Mouse (Mus musculus) midbrain, postnatal 0 days (tissue): ENCODE results near the gene Ak9. TPM values are rescaled to one million over a fixed set of nuclear protein-coding genes. Genes with fewer than 3 reads are reported as not detected.

Source experiments
- ATAC-seq: fragments of 200-750 bp; cut with Nextera tagmentation; 2 replicates; pipeline ENCODE4 v1.8.0; 2017; ENCODE audit warnings: moderate number of reproducible peaks, mild to moderate bottlenecking, moderate TSS enrichment, moderate library complexity; ENCODE audit not compliant: low FRiP score
- DNase-seq: peaks from one replicate; pipeline ENCODE4 v3.0.0-alpha.2; 2015; ENCODE audit warnings: low spot score
- H3K27ac ChIP-seq: fragments of 300-500 bp; sonication (generic); 2 replicates; pipeline ENCODE4 v1.5.1; 2014; ENCODE audit warnings: low read depth, mild to moderate bottlenecking, low read length, mixed read lengths
- H3K27me3 ChIP-seq: fragments of 300-500 bp; sonication (generic); 2 replicates; pipeline ENCODE4 v1.6.1; 2014; ENCODE audit warnings: low read length, control low read depth, mixed read lengths; ENCODE audit not compliant: insufficient read depth
- H3K36me3 ChIP-seq: fragments of 300-500 bp; sonication (generic); 2 replicates; pipeline ENCODE4 v1.6.1; 2014; ENCODE audit warnings: low read length, control low read depth, mixed read lengths; ENCODE audit not compliant: insufficient read depth
- H3K4me1 ChIP-seq: fragments of 300-500 bp; sonication (generic); 2 replicates; pipeline ENCODE4 v1.6.1; 2014; ENCODE audit warnings: mild to moderate bottlenecking, control low read depth, antibody characterized with exemption, low read length, mixed read lengths; ENCODE audit not compliant: insufficient read depth
- H3K4me2 ChIP-seq: fragments of 300-500 bp; sonication (generic); 2 replicates; pipeline ENCODE4 v1.6.1; 2014; ENCODE audit warnings: low read depth, mild to moderate bottlenecking, low read length, mixed read lengths; ENCODE audit not compliant: poor library complexity, severe bottlenecking
- H3K4me3 ChIP-seq: fragments of 300-500 bp; sonication (generic); 2 replicates; pipeline ENCODE4 v1.5.1; 2014; ENCODE audit warnings: low read depth, mild to moderate bottlenecking, low read length, moderate library complexity
- H3K9ac ChIP-seq: fragments of 300-500 bp; sonication (generic); replicated peaks from 2 replicates; pipeline ENCODE4 v1.6.1; 2014; ENCODE audit warnings: mild to moderate bottlenecking, low read length, moderate library complexity, mixed read lengths; ENCODE audit not compliant: poor library complexity, severe bottlenecking
- H3K9me3 ChIP-seq: fragments of 300-500 bp; sonication (generic); 2 replicates; pipeline ENCODE4 v1.6.1; 2016; ENCODE audit warnings: low read length, control low read depth
- CTCF ChIP-seq: IDR thresholded peaks from 2 replicates; pipeline ENCODE4 v1.5.1; 2016; ENCODE audit warnings: antibody characterized with exemption, mild to moderate bottlenecking
- WGBS: fragments of 180-500 bp; shearing (Covaris S2); extraction: QIAGEN DNeasy Blood & Tissue Kit; methylation state at CpG from one replicate; pipeline ENCODE4 v1.1.7; 2014; 5-methylcytosine and 5-hydroxymethylcytosine counted together
- polyA plus RNA-seq: library from polyadenylated mRNA; unstranded; fragments of >200 nt; fragmentation: Nextera tagmentation; extraction: Ambion mirVana; gene quantifications from 2 replicates; pipeline ENCODE4 v1.2.1, GENCODE M21; 2015
- total RNA-seq: library from RNA; depleted of rRNA; stranded (reverse); fragments of >200 nt; gene quantifications from 2 replicates; pipeline ENCODE4 v1.2.3, GENCODE M21; 2014

The Ak9 gene
- total and polyA plus RNA-seq, 2 experiments from 2014 or later: 0.11 to 0.19 TPM

GRCm38 (mm10) chr10:41288771-41289415, 14.9 kb upstream of the Ak9 start:
- H3K4me3 ChIP-seq: no peak overlapping the region
- ATAC-seq: peak; percentile 91
- 0 out of 2 replicates have a peak overlapping the region, but pooled peaks have one; percentile 10 for H3K4me2 ChIP-seq
- WGBS: 31% methylated on average over 16 of the region's 16 CpGs
- no peaks in the 10 kb centered on the region for H3K27me3 ChIP-seq
- H3K9ac ChIP-seq: no peak overlapping the region
- no peaks in the 10 kb centered on the region for H3K4me1 ChIP-seq
- no peaks in the 10 kb centered on the region; the same call in 1 of the 2 replicates for H3K36me3 ChIP-seq
- H3K27ac ChIP-seq: no peak overlapping the region
- DNase-seq: peak; percentile 96
- TF ChIP-seq CTCF: peak; percentile 97
- H3K9me3 ChIP-seq: no peaks in the 10 kb centered on the region

DNA sequence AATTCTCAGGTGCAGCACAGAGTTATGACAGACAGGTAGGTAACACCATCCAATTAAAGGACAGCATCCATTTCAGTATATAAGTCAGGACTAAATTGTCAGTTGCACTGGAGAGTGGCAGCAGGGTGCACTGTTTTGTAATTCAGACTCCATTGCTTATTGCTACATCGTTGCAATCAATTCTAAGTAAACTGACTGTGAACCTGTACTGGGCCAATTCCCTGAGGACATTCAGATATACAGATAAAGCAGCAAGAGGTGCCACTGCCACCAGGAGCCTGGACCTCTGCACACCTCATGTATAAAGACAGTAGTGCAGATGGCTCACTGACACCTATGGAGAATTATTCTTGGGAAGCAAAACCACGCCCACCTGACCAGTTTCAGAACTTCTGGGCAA, 12.8 kb upstream of the Ak9 start:
- Histone ChIP-seq H3K4me3 (no peak overlapping the region), H3K27ac (no peak overlapping the region), H3K4me2 (no peak overlapping the region), H3K4me1 (no peaks in the 10 kb centered on the region; the same call in 1 of the 2 replicates), H3K9me3 (no peaks in the 10 kb centered on the region), H3K27me3 (no peaks in the 10 kb centered on the region), H3K36me3 (no peaks in the 10 kb centered on the region), H3K9ac (no peak overlapping the region)
- DNase-seq (no peak), ATAC-seq (no peak)
- TF ChIP-seq CTCF: no peak
- 79% methylated on average over 2 of the region's 2 CpGs for WGBS

DNA sequence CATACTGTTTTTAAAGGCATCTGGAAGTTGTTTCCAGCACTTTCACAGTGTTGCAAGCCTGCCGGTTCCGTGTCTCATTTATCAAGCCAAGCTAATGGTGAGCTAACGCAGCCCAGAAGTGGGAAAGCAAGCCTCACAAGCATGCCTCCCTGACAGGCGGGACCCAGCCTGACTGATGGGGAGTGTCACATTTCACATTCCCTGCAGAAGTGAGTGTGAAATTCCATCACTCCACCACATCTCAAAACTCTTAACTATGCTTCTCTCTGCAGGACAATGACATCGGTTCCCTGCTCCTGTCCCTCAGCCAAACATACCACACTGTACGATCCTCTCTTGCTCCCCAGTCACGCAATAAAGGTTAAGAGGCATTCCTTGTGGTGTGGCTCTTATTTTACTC, 10.8 kb upstream of the Ak9 start:
- no peaks in the 10 kb centered on the region for H3K27me3 ChIP-seq
- no peak for TF ChIP-seq CTCF
- no peaks in the 10 kb centered on the region for H3K9me3 ChIP-seq
- H3K4me1 ChIP-seq: no peaks in the 10 kb centered on the region; the same call in 1 of the 2 replicates
- no peaks in the 10 kb centered on the region for H3K36me3 ChIP-seq
- no peak overlapping the region for H3K9ac ChIP-seq
- 45% methylated on average over 7 of the region's 7 CpGs for WGBS
- ATAC-seq (no peak), DNase-seq (no peak)
- no peak overlapping the region for H3K4me3 ChIP-seq
- H3K4me2 ChIP-seq: no peak overlapping the region
- no peak overlapping the region for H3K27ac ChIP-seq

DNA sequence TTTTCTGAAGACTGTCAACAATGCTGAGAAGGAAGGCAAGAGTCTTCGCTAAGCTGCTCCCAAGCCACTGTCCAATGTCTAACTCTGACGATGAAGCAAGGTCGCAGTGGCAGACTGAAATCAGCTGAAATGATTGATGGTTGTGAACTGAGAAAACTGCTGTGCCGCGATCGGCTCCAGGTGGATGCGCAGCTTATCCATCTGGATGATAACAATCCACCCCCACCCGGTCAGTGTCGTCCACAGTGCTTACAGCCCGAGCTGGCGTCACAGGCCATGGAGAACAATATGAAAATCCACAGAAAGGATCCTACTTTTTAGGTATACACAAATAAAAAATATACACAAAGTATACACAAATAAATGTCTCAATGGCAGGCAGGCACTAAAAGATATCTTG, 9.0 kb upstream of the Ak9 start:
- Histone ChIP-seq H3K4me2 (peak overlapping the region; percentile 28), H3K4me1 (no peaks in the 10 kb centered on the region; the same call in 1 of the 2 replicates), H3K4me3 (peak overlapping the region; percentile 0; the same call in 1 of the 2 replicates), H3K36me3 (no peaks in the 10 kb centered on the region), H3K27ac (0 out of 2 replicates have a peak overlapping the region, but pooled peaks have one; percentile 18), H3K27me3 (no peaks in the 10 kb centered on the region), H3K9me3 (no peaks in the 10 kb centered on the region), H3K9ac (no peak overlapping the region)
- ATAC-seq (peak; percentile 56; the same call in 1 of the 2 replicates), DNase-seq (peak; percentile 76)
- 52% methylated on average over 11 of the region's 11 CpGs for WGBS
- TF ChIP-seq CTCF: no peak

GRCm38 (mm10) chr10:41295145-41295544, 8.6 kb upstream of the Ak9 start:
- no peak overlapping the region for H3K9ac ChIP-seq
- 0 out of 2 replicates have a peak overlapping the region, but pooled peaks have one; percentile 18 for H3K27ac ChIP-seq
- H3K4me3 ChIP-seq: peak overlapping the region; percentile 0; the same call in 1 of the 2 replicates
- DNase-seq (peak; percentile 73), ATAC-seq (0 out of 2 replicates have a peak, but pooled peaks have one; percentile 59)
- no peak for TF ChIP-seq CTCF
- H3K4me2 ChIP-seq: peak overlapping the region; percentile 28
- no peaks in the 10 kb centered on the region for H3K36me3 ChIP-seq
- no peaks in the 10 kb centered on the region; the same call in 1 of the 2 replicates for H3K4me1 ChIP-seq
- no peaks in the 10 kb centered on the region for H3K9me3 ChIP-seq
- WGBS: 22% methylated on average over 7 of the region's 7 CpGs
- no peaks in the 10 kb centered on the region for H3K27me3 ChIP-seq

GRCm38 (mm10) chr10:41300161-41300560, 3.6 kb upstream of the Ak9 start:
- H3K9ac ChIP-seq: no peak overlapping the region
- WGBS: 43% methylated on average over 1 of the region's 1 CpGs
- DNase-seq (no peak), ATAC-seq (no peak)
- H3K27me3 ChIP-seq: no peaks in the 10 kb centered on the region
- H3K36me3 ChIP-seq: no peaks in the 10 kb centered on the region
- H3K27ac ChIP-seq: no peak overlapping the region
- no peak for TF ChIP-seq CTCF
- no peak overlapping the region for H3K4me2 ChIP-seq
- H3K4me1 ChIP-seq: no peaks in the 10 kb centered on the region
- H3K4me3 ChIP-seq: no peak overlapping the region
- no peaks in the 10 kb centered on the region for H3K9me3 ChIP-seq
